Mouse (Mus musculus): ENCODE data around the gene Golga2. TPM values are rescaled to one million over a fixed set of nuclear protein-coding genes. Genes with fewer than 3 reads are reported as not detected.

Golga2 gene
- polyA plus RNA-seq, 1 experiment from 2014 or later = 24.3 TPM

- ATAC-seq (ENCODE audit: insufficient number of reproducible peaks, insufficient read depth, low FRiP score, low read depth) = peak; percentile 64
- no peak overlapping the region for H3K4me3 ChIP-seq (ENCODE audit: low read depth, low read length)
- peaks cover 50% of the 10 kb centered on the region for H3K36me3 ChIP-seq (ENCODE audit: control insufficient read depth, insufficient read depth, low read length)
- no peak overlapping the region for H3K9ac ChIP-seq (replicated peaks; ENCODE audit: low read depth, low read length)
- no peaks in the 10 kb centered on the region for H3K9me3 ChIP-seq (ENCODE audit: control insufficient read depth, low read depth, low read length)
- H3K4me1 ChIP-seq (ENCODE audit: control insufficient read depth, insufficient read depth, low read length) = peaks cover 6% of the 10 kb centered on the region; the same call in 1 of the 2 replicates
- no peak overlapping the region for H3K4me2 ChIP-seq (replicated peaks; ENCODE audit: low read depth, low read length)
- H3K27ac ChIP-seq (ENCODE audit: low read length) = peak overlapping the region; percentile 55; the same call in 1 of the 2 replicates
- no peaks in the 10 kb centered on the region for H3K27me3 ChIP-seq (ENCODE audit: control insufficient read depth, insufficient read depth, low read length)
- WGBS = 77% methylated on average over 12 of the region's 12 CpGs
These were observed 35.2 kb upstream of the Golga2 start for GRCm38 (mm10) chr2:32251791-32252527.

GRCm38 (mm10) chr2:32252658-32253057 is 34.5 kb upstream of the Golga2 start:
- H3K27ac ChIP-seq (ENCODE audit: low read length) = peak overlapping the region; percentile 55; the same call in 1 of the 2 replicates
- peaks cover 50% of the 10 kb centered on the region; the same call in 1 of the 2 replicates for H3K36me3 ChIP-seq (ENCODE audit: control insufficient read depth, insufficient read depth, low read length)
- 85% methylated on average over 5 of the region's 5 CpGs for WGBS
- ATAC-seq (ENCODE audit: insufficient number of reproducible peaks, insufficient read depth, low FRiP score, low read depth) = no peak
- no peaks in the 10 kb centered on the region for H3K27me3 ChIP-seq (ENCODE audit: control insufficient read depth, insufficient read depth, low read length)
- no peak overlapping the region for H3K4me3 ChIP-seq (ENCODE audit: low read depth, low read length)
- H3K4me1 ChIP-seq (ENCODE audit: control insufficient read depth, insufficient read depth, low read length) = peaks cover 6% of the 10 kb centered on the region; the same call in 1 of the 2 replicates
- no peak overlapping the region for H3K9ac ChIP-seq (replicated peaks; ENCODE audit: low read depth, low read length)
- H3K9me3 ChIP-seq (ENCODE audit: control insufficient read depth, low read depth, low read length) = no peaks in the 10 kb centered on the region
- H3K4me2 ChIP-seq (replicated peaks; ENCODE audit: low read depth, low read length) = no peak overlapping the region

- Histone ChIP-seq H3K27me3 (ENCODE audit: control insufficient read depth, insufficient read depth, low read length) (no peaks in the 10 kb centered on the region), H3K4me1 (ENCODE audit: control insufficient read depth, insufficient read depth, low read length) (peaks cover 6% of the 10 kb centered on the region; the same call in 1 of the 2 replicates), H3K36me3 (ENCODE audit: control insufficient read depth, insufficient read depth, low read length) (peaks cover 48% of the 10 kb centered on the region), H3K9me3 (ENCODE audit: control insufficient read depth, low read depth, low read length) (no peaks in the 10 kb centered on the region), H3K9ac (replicated peaks; ENCODE audit: low read depth, low read length) (no peak overlapping the region), H3K27ac (ENCODE audit: low read length) (no peak overlapping the region), H3K4me2 (replicated peaks; ENCODE audit: low read depth, low read length) (no peak overlapping the region), H3K4me3 (ENCODE audit: low read depth, low read length) (no peak overlapping the region)
- ATAC-seq (ENCODE audit: insufficient number of reproducible peaks, insufficient read depth, low FRiP score, low read depth) = no peak
- WGBS = 74% methylated on average over 1 of the region's 1 CpGs
These were observed 33.8 kb upstream of the Golga2 start for GRCm38 (mm10) chr2:32253352-32253751.

GRCm38 (mm10) chr2:32254563-32254962 is 32.6 kb upstream of the Golga2 start:
- Histone ChIP-seq H3K4me1 (ENCODE audit: control insufficient read depth, insufficient read depth, low read length) (peaks cover 14% of the 10 kb centered on the region), H3K4me2 (replicated peaks; ENCODE audit: low read depth, low read length) (no peak overlapping the region), H3K9ac (replicated peaks; ENCODE audit: low read depth, low read length) (no peak overlapping the region), H3K36me3 (ENCODE audit: control insufficient read depth, insufficient read depth, low read length) (peaks cover 42% of the 10 kb centered on the region), H3K27me3 (ENCODE audit: control insufficient read depth, insufficient read depth, low read length) (no peaks in the 10 kb centered on the region), H3K4me3 (ENCODE audit: low read depth, low read length) (no peak overlapping the region), H3K27ac (ENCODE audit: low read length) (no peak overlapping the region), H3K9me3 (ENCODE audit: control insufficient read depth, low read depth, low read length) (no peaks in the 10 kb centered on the region)
- ATAC-seq (ENCODE audit: insufficient number of reproducible peaks, insufficient read depth, low FRiP score, low read depth) = no peak
- WGBS = 75% methylated on average over 5 of the region's 5 CpGs

GRCm38 (mm10) chr2:32256273-32256672 is 30.9 kb upstream of the Golga2 start:
- no peak for ATAC-seq (ENCODE audit: insufficient number of reproducible peaks, insufficient read depth, low FRiP score, low read depth)
- Histone ChIP-seq H3K27me3 (ENCODE audit: control insufficient read depth, insufficient read depth, low read length) (no peaks in the 10 kb centered on the region), H3K9ac (replicated peaks; ENCODE audit: low read depth, low read length) (no peak overlapping the region), H3K9me3 (ENCODE audit: control insufficient read depth, low read depth, low read length) (no peaks in the 10 kb centered on the region), H3K4me3 (ENCODE audit: low read depth, low read length) (no peak overlapping the region), H3K27ac (ENCODE audit: low read length) (no peak overlapping the region), H3K4me2 (replicated peaks; ENCODE audit: low read depth, low read length) (no peak overlapping the region), H3K36me3 (ENCODE audit: control insufficient read depth, insufficient read depth, low read length) (peaks cover 38% of the 10 kb centered on the region), H3K4me1 (ENCODE audit: control insufficient read depth, insufficient read depth, low read length) (peaks cover 14% of the 10 kb centered on the region)
- 82% methylated on average over 11 of the region's 11 CpGs for WGBS

GRCm38 (mm10) chr2:32258887-32259533 is 28.2 kb upstream of the Golga2 start:
- no peaks in the 10 kb centered on the region for H3K9me3 ChIP-seq (ENCODE audit: control insufficient read depth, low read depth, low read length)
- WGBS = 50% methylated on average over 6 of the region's 6 CpGs

GRCm38 (mm10) chr2:32259657-32260417 is 27.3 kb upstream of the Golga2 start, which contains the start of gene Uck1:
Gene Uck1, minus strand, starts transcription at chr2:32260159.
- Histone ChIP-seq H3K9me3 (ENCODE audit: control insufficient read depth, low read depth, low read length) (no peaks in the 10 kb centered on the region), H3K4me1 (ENCODE audit: control insufficient read depth, insufficient read depth, low read length) (peaks cover 8% of the 10 kb centered on the region), H3K9ac (replicated peaks; ENCODE audit: low read depth, low read length) (peak within 1 kb of the TSS; percentile 74), H3K36me3 (ENCODE audit: control insufficient read depth, insufficient read depth, low read length) (peaks cover 20% of the 10 kb centered on the region), H3K27ac (ENCODE audit: low read length) (peak within 1 kb of the TSS; percentile 61; the same call in 1 of the 2 replicates), H3K4me3 (ENCODE audit: low read depth, low read length) (peak within 1 kb of the TSS; percentile 85), H3K4me2 (replicated peaks; ENCODE audit: low read depth, low read length) (peak within 1 kb of the TSS; percentile 64), H3K27me3 (ENCODE audit: control insufficient read depth, insufficient read depth, low read length) (no peaks in the 10 kb centered on the region)
- ATAC-seq (ENCODE audit: insufficient number of reproducible peaks, insufficient read depth, low FRiP score, low read depth) = peak; percentile 93
- 2% methylated on average over 59 of the region's 59 CpGs for WGBS

More at GRCm38 (mm10) chr2:32258887-32259533, 28.2 kb upstream of the Golga2 start:
- Histone ChIP-seq H3K4me2 (replicated peaks; ENCODE audit: low read depth, low read length) (peak overlapping the region; percentile 64), H3K27ac (ENCODE audit: low read length) (peak overlapping the region; percentile 61; the same call in 1 of the 2 replicates), H3K36me3 (ENCODE audit: control insufficient read depth, insufficient read depth, low read length) (peaks cover 24% of the 10 kb centered on the region), H3K27me3 (ENCODE audit: control insufficient read depth, insufficient read depth, low read length) (no peaks in the 10 kb centered on the region), H3K4me1 (ENCODE audit: control insufficient read depth, insufficient read depth, low read length) (peaks cover 8% of the 10 kb centered on the region), H3K9ac (replicated peaks; ENCODE audit: low read depth, low read length) (peak overlapping the region; percentile 74), H3K4me3 (ENCODE audit: low read depth, low read length) (peak overlapping the region; percentile 85)
- no peak for ATAC-seq (ENCODE audit: insufficient number of reproducible peaks, insufficient read depth, low FRiP score, low read depth)

GRCm38 (mm10) chr2:32260635-32261034 is 26.5 kb upstream of the Golga2 start:
- Histone ChIP-seq H3K4me3 (ENCODE audit: low read depth, low read length) (no peak overlapping the region), H3K27me3 (ENCODE audit: control insufficient read depth, insufficient read depth, low read length) (no peaks in the 10 kb centered on the region), H3K36me3 (ENCODE audit: control insufficient read depth, insufficient read depth, low read length) (peaks cover 20% of the 10 kb centered on the region), H3K9ac (replicated peaks; ENCODE audit: low read depth, low read length) (no peak overlapping the region), H3K4me2 (replicated peaks; ENCODE audit: low read depth, low read length) (no peak overlapping the region), H3K9me3 (ENCODE audit: control insufficient read depth, low read depth, low read length) (no peaks in the 10 kb centered on the region), H3K4me1 (ENCODE audit: control insufficient read depth, insufficient read depth, low read length) (peaks cover 8% of the 10 kb centered on the region), H3K27ac (ENCODE audit: low read length) (no peak overlapping the region)
- no peak; the same call in 1 of the 2 replicates for ATAC-seq (ENCODE audit: insufficient number of reproducible peaks, insufficient read depth, low FRiP score, low read depth)
- WGBS = 34% methylated on average over 4 of the region's 4 CpGs

All from stomach, embryonic 14.5 days (tissue).